9 mouse cellular contexts compared by ENCODE assay signal in the genomic region with DNA sequence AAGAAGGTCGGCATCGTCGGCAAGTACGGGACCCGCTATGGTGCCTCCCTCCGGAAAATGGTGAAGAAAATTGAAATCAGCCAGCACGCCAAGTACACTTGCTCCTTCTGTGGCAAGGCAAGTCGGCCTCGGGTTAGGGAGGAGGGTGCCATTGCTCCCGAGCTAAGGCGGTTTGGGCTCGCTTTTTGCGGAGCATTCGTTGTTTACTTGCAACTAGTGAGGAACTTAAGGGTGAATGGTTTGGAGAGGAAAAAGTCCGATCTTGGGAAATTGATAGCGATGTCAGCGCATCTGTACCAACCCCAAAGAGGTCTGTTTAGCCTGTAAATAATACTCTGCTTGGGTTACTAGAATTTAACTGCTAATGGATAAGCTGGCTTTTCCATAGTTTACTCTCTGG. TPM values are rescaled to one million over a fixed set of nuclear protein-coding genes. Genes with fewer than 3 reads are reported as not detected.
DNase-seq lines count a peak whose midpoint lies in the region; ATAC-seq and TF ChIP-seq lines count a peak whose summit lies in the region.
"Had no signal": no experiment of that assay in that cellular context is flagged by ENCODE, and none has a peak within 500 bp of the region (broad histone marks: within the 10 kb centered on the region; RNA-seq: fewer than 3 reads in every experiment).

No protein-coding gene starts in this region.

- peaks cover 29% of the 10 kb centered on the region for H3K36me3 ChIP-seq in heart, embryonic 12.5 days
- peaks cover 28% of the 10 kb centered on the region for H3K36me3 ChIP-seq in ES-E14 (ENCODE audit: control insufficient read depth, insufficient read depth, low read length, poor library complexity, severe bottlenecking)
- peaks cover 39% of the 10 kb centered on the region for H3K36me3 ChIP-seq in limb, embryonic 14.5 days (ENCODE audit: control insufficient read depth, insufficient read depth, low read length)
- peaks cover 18% of the 10 kb centered on the region for H3K36me3 ChIP-seq in small intestine, adult 2 months (ENCODE audit: control insufficient read depth, insufficient read depth, low read length)

- in situ Hi-C loops in ES-E14 (cut with MboI; ENCODE audit: low sequenced_read_pairs in 2 of 2, unreplicated experiment in 2 of 2), result no loop called here

- no peaks in the 10 kb centered on the region for H3K9me3 ChIP-seq in heart, embryonic 12.5 days (replicated peaks)
- no peaks in the 10 kb centered on the region for H3K9me3 ChIP-seq in ES-E14 (ENCODE audit: control insufficient read depth, insufficient read depth, low read depth, low read length)
- H3K9me3 ChIP-seq in limb, embryonic 14.5 days (ENCODE audit: control insufficient read depth, low read length), result no peaks in the 10 kb centered on the region

- ATAC-seq in heart, embryonic 12.5 days (ENCODE audit: insufficient number of reproducible peaks, low FRiP score), result peak; percentile 13; the same call in 1 of the 2 replicates
- ATAC-seq in erythroid progenitor cell, adult 5-6 weeks (replicated peaks; ENCODE audit: low FRiP score, poor library complexity, severe bottlenecking), result peak; percentile 50
- no peak; the same call in none of the 2 replicates for ATAC-seq in limb, embryonic 14.5 days (ENCODE audit: low FRiP score, low read depth)

- DNase-seq in heart, postnatal 4 days, result no peak
- DNase-seq in ES-E14 (ENCODE audit: low read depth, low spot score), result no peak
- DNase-seq in limb, embryonic 14.5 days (ENCODE audit: low spot score), result no peak
- DNase-seq in layer of hippocampus, adult 11-12 months (ENCODE audit: low spot score), result no peak
- no peak for DNase-seq in kidney, postnatal 4 days

- 1% methylated on average over 17 of the region's 17 CpGs for WGBS in heart, embryonic 12.5 days
- 0% methylated on average over 17 of the region's 17 CpGs for WGBS in limb, embryonic 14.5 days
- under 1% methylated on average over 17 of the region's 17 CpGs for WGBS in small intestine, adult 2 months

- H3K9ac ChIP-seq in heart, embryonic 12.5 days, result peak overlapping the region; percentile 94
- H3K9ac ChIP-seq in ES-E14 (ENCODE audit: insufficient read depth, low read depth, low read length, poor library complexity, severe bottlenecking), result peak overlapping the region; percentile 98
- peak overlapping the region; percentile 91 for H3K9ac ChIP-seq in limb, embryonic 14.5 days (ENCODE audit: low read depth, low read length, severe bottlenecking)

- H3K27ac ChIP-seq in heart, embryonic 12.5 days (ENCODE audit: poor library complexity, severe bottlenecking), result peak overlapping the region; percentile 86
- peak overlapping the region; percentile 79 for H3K27ac ChIP-seq in ES-E14 (ENCODE audit: insufficient read depth, low read depth, low read length, poor library complexity, severe bottlenecking)
- H3K27ac ChIP-seq in limb, embryonic 14.5 days (replicated peaks; ENCODE audit: low read depth, low read length), result peak overlapping the region; percentile 88
- H3K27ac ChIP-seq in small intestine, adult 2 months (ENCODE audit: insufficient read depth, low read depth, low read length), result peak overlapping the region; percentile 30; the same call in 1 of the 2 replicates

- no peak for TF ChIP-seq POLR2A in limb, embryonic 14.5 days (IDR thresholded peaks at IDR 0.05; ENCODE audit: borderline replicate concordance, extremely low read depth, insufficient read depth, insufficient read length)
- TF ChIP-seq POLR2A in small intestine, adult 2 months (IDR thresholded peaks at IDR 0.05; ENCODE audit: low read depth, low read length), result no peak

- H3K4me1 ChIP-seq in heart, embryonic 12.5 days (replicated peaks), result peaks cover 13% of the 10 kb centered on the region
- peaks cover 0 to 4% of the 10 kb centered on the region in 2 experiments; a peak in 1 of 4 replicates for H3K4me1 ChIP-seq in ES-E14 (ENCODE audit: control insufficient read depth in 2 of 2, insufficient read depth in 2 of 2, low read length in 2 of 2, poor library complexity in 1 of 2)
- peaks cover 14% of the 10 kb centered on the region for H3K4me1 ChIP-seq in limb, embryonic 14.5 days (ENCODE audit: control insufficient read depth, insufficient read depth, low read length)
- peaks cover 2% of the 10 kb centered on the region; the same call in 1 of the 2 replicates for H3K4me1 ChIP-seq in small intestine, adult 2 months (ENCODE audit: control insufficient read depth, insufficient read depth, insufficient read length, low read length)

- peak overlapping the region; percentile 76 for H3K4me3 ChIP-seq in heart, embryonic 12.5 days
- peak overlapping the region; percentile 78 to 89 for H3K4me3 ChIP-seq in ES-E14 (ENCODE audit: insufficient read depth in 1 of 2, low read depth in 1 of 2, low read length in 2 of 2, poor library complexity in 1 of 2, severe bottlenecking in 1 of 2)
- H3K4me3 ChIP-seq in limb, embryonic 14.5 days (replicated peaks; ENCODE audit: low read length), result peak overlapping the region; percentile 75
- peak overlapping the region; percentile 70 for H3K4me3 ChIP-seq in small intestine, adult 2 months (ENCODE audit: low read depth, low read length)

- TF ChIP-seq CTCF in small intestine, adult 2 months (IDR thresholded peaks at IDR 0.05; ENCODE audit: extremely low read depth, insufficient read length, insufficient replicate concordance, low read depth, low read length), result no peak

- H3K27me3 ChIP-seq in heart, embryonic 12.5 days (replicated peaks), result no peaks in the 10 kb centered on the region
- no peaks in the 10 kb centered on the region for H3K27me3 ChIP-seq in limb, embryonic 14.5 days (ENCODE audit: control insufficient read depth, insufficient read depth, low read length)
- no peaks in the 10 kb centered on the region for H3K27me3 ChIP-seq in small intestine, adult 2 months (ENCODE audit: control insufficient read depth, insufficient read depth, low read length)

- peak overlapping the region; percentile 82 for H3K4me2 ChIP-seq in heart, embryonic 12.5 days
- H3K4me2 ChIP-seq in limb, embryonic 14.5 days (replicated peaks; ENCODE audit: low read depth, low read length, severe bottlenecking), result peak overlapping the region; percentile 75

TF ChIP-seq in ES-E14, 5 proteins besides CTCF, POLR2A, EP300 and RAD21:
- no peak for TF ChIP-seq CHD2 (IDR thresholded peaks at IDR 0.05; ENCODE audit: low read depth, low read length)
- no peak for TF ChIP-seq ZC3H11A (IDR thresholded peaks at IDR 0.05; ENCODE audit: borderline replicate concordance, low read depth, low read length)
- TF ChIP-seq HCFC1 (IDR thresholded peaks at IDR 0.05; ENCODE audit: borderline replicate concordance, insufficient read depth, low read length), result no peak
- TF ChIP-seq MAFK (IDR thresholded peaks at IDR 0.05; ENCODE audit: insufficient read depth, low read depth, low read length), result no peak
- no peak for TF ChIP-seq ZNF384 (IDR thresholded peaks at IDR 0.05; ENCODE audit: low read depth, low read length)

RNA-seq across cellular contexts. Expression of gene Rpl37a, which starts 0.6 kb away (rescaled TPM):
- 1,106 and 1,125 TPM in 2 replicates for polyA plus RNA-seq in heart, embryonic 12.5 days (2016; fragmentation: Nextera tagmentation; extraction: Ambion mirVana)
- total RNA-seq in heart, postnatal 4 days (2021), result 100 to 1,000 TPM; 918 to 961 TPM
- total RNA-seq in ES-E14 (2012; rRNA removed), result 2,366 and 2,941 TPM in 2 replicates
- total RNA-seq in erythroid progenitor cell, adult 5-6 weeks (2015; ENCODE audit: low replicate concordance), result 395 and 505 TPM in 2 replicates
- total RNA-seq in erythroid progenitor cell, adult 5-6 weeks (2017; ENCODE audit: low replicate concordance), result 97.7 and 148 TPM in 2 replicates
- polyA plus RNA-seq in limb, embryonic 14.5 days (2012; rRNA removed), result 1,744 and 1,768 TPM in 2 replicates
- 2,152 and 2,315 TPM in 2 replicates for polyA plus RNA-seq in limb, embryonic 14.5 days (2014; fragmentation: Nextera tagmentation; extraction: Ambion mirVana)
- polyA plus RNA-seq in small intestine, adult 2 months (2012; rRNA removed), result 356 and 362 TPM in 2 replicates

RNA-seq across cellular contexts. Expression of gene Ankar, which starts 11.3 kb away (rescaled TPM):
- not detected in 2 replicates for polyA plus RNA-seq in heart, embryonic 12.5 days (2016; fragmentation: Nextera tagmentation; extraction: Ambion mirVana)
- not detected for total RNA-seq in heart, postnatal 4 days (2021)
- not detected in 2 replicates for total RNA-seq in ES-E14 (2012; rRNA removed)
- total RNA-seq in erythroid progenitor cell, adult 5-6 weeks (2015; ENCODE audit: low replicate concordance), result not detected in 2 replicates
- total RNA-seq in erythroid progenitor cell, adult 5-6 weeks (2017; ENCODE audit: low replicate concordance), result 0.13 TPM in 1 of 2 replicates, not detected in the other
- not detected in 2 replicates for polyA plus RNA-seq in limb, embryonic 14.5 days (2012; rRNA removed)
- polyA plus RNA-seq in limb, embryonic 14.5 days (2014; fragmentation: Nextera tagmentation; extraction: Ambion mirVana), result not detected in 2 replicates
- not detected in 2 replicates for polyA plus RNA-seq in small intestine, adult 2 months (2012; rRNA removed)
- total RNA-seq: left cerebral cortex, postnatal 25 days had no signal

Comparison
In these comparisons a context has a peak if more than half of its experiments do, and no peak if none do; other contexts are left out.
1. H3K27ac ChIP-seq: peak in every context shown above with its lines; median percentile 88 in limb, embryonic 14.5 days; 86 in heart, embryonic 12.5 days; 79 in ES-E14; 30 in small intestine, adult 2 months.